Mouse (Mus musculus) hematopoietic stem cell, adult 5-6 weeks (primary cell): ENCODE measurements around the gene Cdk13. TPM values are rescaled to one million over a fixed set of nuclear protein-coding genes. Genes with fewer than 3 reads are reported as not detected.

ENCODE experiments used
- ATAC-seq, 2 experiments: fragments of 125-278 bp in 1 of 2; replicated peaks in 1 of 2; 2 replicates each; pipeline ENCODE4 v1.8.0; 2016 to 2017; ENCODE audit warnings: inconsistent platforms in 2 of 2, mild to moderate bottlenecking in 2 of 2, moderate number of reproducible peaks in 2 of 2, low read depth in 1 of 2, moderate TSS enrichment in 1 of 2; ENCODE audit not compliant: low FRiP score in 2 of 2, poor library complexity in 2 of 2, severe bottlenecking in 2 of 2, insufficient read depth in 1 of 2, low TSS enrichment in 1 of 2
- total RNA-seq: library from RNA; stranded (forward); fragments of 172-1452, 232-1000 nt; gene quantifications from 2 replicates; pipeline ENCODE4 v1.2.3, GENCODE M21; 2017

The Cdk13 gene
- 74.7 and 107 TPM in 2 replicates for total RNA-seq

GRCm38 (mm10) chr13:17804909-17805613 is at the start of gene Cdk13:
Gene Cdk13 (minus strand): TSS chr13:17805097.
- peak; percentile 89 to 91 for ATAC-seq

GRCm38 (mm10) chr13:17843336-17843735 is 38.4 kb upstream of the Cdk13 start:
- no peak for ATAC-seq

GRCm38 (mm10) chr13:17842756-17843155 is 37.9 kb upstream of the Cdk13 start:
- no peak for ATAC-seq

GRCm38 (mm10) chr13:17839137-17839536 is 34.2 kb upstream of the Cdk13 start:
- ATAC-seq: no peak

DNA sequence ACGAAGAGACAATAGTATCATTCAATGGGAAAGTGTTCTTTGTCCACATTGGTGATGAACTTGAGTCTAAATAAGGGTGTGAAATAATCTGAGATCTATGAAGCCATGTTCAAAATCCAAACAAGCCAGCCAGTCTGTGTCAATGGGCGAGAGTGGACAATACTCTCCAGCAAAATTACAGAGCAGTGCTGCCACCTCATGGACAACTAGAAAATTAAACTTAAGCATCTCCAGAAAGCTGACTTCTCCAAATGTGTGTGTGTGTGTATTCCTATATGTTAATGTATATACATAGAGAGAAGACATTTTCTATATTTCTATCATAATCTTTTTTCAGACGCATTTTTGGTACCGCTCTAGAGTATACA is 33.6 kb upstream of the Cdk13 start:
- ATAC-seq: peak; percentile 49 to 53; a peak in 2 of 4 replicates

DNA sequence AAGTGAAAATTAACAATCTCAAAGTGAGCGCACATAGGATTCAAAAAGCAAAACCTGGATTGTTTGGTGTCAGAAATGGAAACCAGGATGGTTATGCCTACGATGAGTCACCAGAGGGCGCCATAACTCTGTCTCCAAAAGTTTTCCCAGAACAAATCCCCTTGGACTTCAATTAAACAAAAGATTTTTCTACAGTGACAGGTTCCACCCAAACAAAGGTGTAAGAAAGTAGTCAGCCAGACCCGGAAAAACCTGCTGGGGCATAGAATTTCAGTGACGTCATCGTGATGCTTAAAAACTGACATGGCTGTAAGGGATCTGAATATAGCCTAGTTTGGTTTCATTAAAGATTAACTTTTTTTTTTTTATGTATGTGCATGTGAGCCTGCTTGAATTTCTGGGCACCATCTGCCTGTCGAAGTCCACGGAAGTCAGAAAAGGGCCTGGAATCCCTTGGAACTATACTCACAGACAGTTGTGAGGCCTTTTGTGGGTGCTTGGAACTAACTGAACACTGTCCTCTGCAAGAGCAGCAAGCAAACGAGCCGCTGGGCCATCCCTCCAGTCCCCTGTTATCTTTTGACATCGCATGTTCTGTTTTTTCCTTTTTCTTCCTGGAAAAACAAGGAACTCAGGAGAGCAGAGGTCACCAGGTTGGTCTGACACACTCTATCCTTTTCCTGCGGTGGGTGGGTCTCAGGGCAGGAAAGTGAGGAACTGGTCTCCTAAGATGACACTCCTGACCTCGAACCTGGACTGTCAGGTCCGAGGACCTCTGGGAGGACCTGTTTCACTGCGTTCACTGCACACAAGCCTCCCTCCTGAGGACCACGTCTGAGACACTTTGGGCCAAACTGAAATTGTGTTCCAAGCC is 33.0 kb upstream of the Cdk13 start:
- peak in 1 of 2 experiments; percentile 19; a peak in 1 of 4 replicates for ATAC-seq

- ATAC-seq: peak; percentile 78 to 89
These were observed 31.9 kb upstream of the Cdk13 start for GRCm38 (mm10) chr13:17836808-17837207.

- no peak for ATAC-seq
These were observed 28.0 kb upstream of the Cdk13 start for GRCm38 (mm10) chr13:17832940-17833339.

- ATAC-seq: no peak
These were observed 12.3 kb upstream of the Cdk13 start for GRCm38 (mm10) chr13:17817226-17817625.

DNA sequence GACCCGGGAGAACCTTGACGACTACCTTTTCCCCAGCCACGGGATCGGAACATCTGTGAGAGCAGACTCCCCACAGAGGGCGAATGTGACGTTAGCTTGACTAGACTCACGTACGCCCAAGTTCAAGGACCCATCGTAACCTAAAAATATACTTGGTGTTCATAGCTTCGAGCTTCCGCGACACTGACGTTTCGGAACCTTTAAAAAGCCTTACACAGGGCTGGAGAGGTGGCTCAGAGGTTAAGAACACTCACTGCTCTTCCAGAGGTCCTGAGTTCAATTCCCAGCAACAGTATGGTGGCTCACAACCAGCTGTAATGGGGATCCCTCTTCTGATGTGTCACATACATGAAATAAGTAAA is 698 bp upstream of the Cdk13 start:
- ATAC-seq: no peak

DNA sequence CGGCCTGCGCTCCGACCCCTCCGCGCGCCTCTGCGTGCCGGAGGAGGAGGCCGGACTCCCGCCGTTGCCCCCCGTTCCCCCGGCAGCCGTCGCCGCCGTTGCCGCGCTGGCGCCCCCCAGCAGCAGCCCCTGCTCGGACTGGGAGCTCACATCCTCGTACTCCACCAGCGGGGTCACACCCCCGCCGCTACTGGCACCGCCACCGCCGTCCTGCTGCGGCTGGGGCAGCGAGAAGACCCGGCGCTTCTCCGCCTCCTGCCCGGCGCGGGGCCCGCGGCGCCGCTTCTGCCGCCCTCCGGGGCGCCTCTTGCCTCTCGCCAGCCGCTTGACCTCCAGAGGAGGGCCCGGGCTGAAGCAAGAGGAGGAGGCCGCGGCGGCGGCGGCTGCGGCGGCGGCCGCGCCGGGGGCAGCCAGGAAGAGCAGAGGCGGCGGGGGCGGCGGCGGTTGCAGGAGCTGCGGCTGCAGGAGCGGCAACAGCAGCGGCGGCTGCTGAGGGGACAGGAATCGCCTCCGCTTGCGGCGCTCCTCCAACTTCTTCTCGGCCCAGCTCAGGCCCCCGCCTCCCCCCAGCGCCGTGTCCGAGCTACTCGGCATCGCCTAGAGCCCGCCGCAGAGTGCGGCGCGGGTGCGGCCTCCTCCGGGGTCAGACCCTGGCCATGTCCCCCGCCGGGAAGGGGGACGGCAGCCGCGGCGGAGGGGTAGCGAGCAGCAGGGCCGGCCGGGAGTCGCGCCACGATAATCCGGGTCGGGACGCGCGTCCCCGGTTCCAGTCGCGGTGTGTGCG is 647 bp downstream of the Cdk13 start:
- ATAC-seq: no peak

- peak; percentile 55 to 62 for ATAC-seq
These were observed 1.4 kb downstream of the Cdk13 start for GRCm38 (mm10) chr13:17803331-17804057.

DNA sequence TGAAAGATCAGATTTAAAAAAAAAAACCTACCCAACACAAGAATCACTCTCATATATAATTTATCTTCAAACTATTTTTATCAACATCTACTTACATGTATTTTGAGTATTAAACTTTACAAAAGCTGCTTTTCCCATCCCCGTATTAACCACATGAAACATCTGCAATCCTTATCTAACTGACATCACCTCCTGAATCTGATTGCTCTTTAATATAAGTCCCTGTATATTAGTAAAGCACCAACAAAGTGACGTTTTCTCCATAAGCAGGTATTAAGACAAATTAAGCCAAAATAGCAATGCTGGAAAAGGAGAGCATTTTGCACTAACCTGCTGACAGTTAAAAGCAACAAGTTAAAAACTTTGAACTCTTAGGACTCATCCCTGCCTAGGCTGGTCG is 2.0 kb downstream of the Cdk13 start:
- no peak for ATAC-seq

DNA sequence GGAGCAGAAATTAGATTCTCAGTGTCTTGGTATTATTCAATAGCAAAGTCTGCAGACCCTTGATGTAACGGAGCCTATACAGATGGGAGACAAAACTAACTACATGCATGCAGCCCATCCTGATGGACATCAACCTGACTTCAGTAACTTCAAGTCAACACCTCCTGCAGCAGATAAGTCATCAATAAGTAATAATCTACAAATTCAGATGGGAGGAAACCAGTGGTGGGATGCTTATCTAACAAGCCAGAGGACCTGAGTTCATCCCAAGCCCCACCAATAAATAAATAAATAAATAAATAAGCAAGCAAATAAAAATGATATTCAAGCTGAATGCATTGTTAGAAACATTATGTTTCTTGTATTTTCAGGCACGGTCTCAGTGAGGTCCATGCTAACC is 5.2 kb downstream of the Cdk13 start:
- ATAC-seq: no peak

DNA sequence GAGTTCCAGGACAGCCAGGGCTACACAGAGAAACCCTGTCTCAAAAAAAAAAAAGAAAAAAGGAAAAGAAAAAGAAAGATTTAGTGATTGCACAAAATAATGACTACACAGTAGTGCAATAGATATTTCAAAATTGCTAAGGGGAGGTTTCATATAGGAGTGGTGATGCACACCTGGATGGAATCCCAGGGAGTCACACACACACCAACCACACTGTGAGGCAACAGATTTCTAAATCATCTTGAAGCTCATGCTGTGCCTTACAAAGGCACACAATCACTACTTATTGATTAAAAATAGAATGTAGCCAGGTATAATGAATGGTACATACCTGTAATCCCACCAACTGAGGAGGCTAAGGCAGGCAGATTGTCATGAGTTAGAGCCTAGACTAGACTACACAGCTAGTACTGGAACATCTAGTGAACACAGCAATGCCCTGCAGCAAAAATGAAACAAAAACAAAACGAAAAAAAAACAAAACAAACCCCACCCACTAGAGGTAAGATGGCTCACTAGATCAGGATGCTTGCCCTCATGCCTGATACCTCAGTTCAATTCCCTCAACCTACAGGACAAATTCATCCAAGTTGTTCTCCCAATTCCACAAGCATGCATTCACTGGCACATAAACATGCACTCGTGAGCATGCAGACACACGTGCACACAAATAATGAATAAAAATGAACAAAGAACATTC is 9.0 kb downstream of the Cdk13 start:
- no peak for ATAC-seq

DNA sequence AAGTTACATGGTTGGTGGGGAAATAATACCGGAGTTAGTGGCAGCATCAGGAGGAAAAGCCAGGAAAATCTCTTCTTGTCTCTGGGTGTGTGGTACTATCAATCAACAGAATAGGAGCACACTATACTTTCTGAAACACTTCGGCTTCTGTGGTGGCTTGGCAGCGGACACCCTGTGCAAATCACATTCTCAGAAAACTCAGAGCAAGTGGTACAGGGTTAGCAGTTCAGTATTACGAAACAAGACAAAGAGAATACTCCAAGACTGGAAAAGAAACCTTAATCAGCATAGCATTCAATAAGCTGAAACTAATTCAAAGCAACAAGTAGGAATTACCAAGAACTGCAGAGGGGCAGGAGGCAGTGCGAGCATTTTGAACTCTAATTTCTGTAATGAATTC is 21.3 kb downstream of the Cdk13 start:
- ATAC-seq: no peak

- ATAC-seq: peak; percentile 53 to 69
These were observed 25.0 kb downstream of the Cdk13 start for GRCm38 (mm10) chr13:17779923-17780322.
